Mouse (Mus musculus) heart, embryonic 11.5 days (tissue): ENCODE measurements around the gene Ferd3l. TPM values are rescaled to one million over a fixed set of nuclear protein-coding genes. Genes with fewer than 3 reads are reported as not detected.

Experiments
- ATAC-seq: fragments of 200-750 bp; cut with Nextera tagmentation; replicated peaks from 2 replicates; pipeline ENCODE4 v1.8.0; 2017; ENCODE audit warnings: moderate library complexity; ENCODE audit not compliant: insufficient number of reproducible peaks, low FRiP score, low TSS enrichment
- H3K27ac ChIP-seq: fragments of 300-500 bp; sonication (generic); 2 replicates; pipeline ENCODE4 v1.5.1; 2014; ENCODE audit warnings: mild to moderate bottlenecking, low read depth, low read length
- H3K27me3 ChIP-seq: fragments of 300-500 bp; sonication (generic); 2 replicates; pipeline ENCODE4 v1.6.1; 2014; ENCODE audit warnings: mild to moderate bottlenecking, low read length, mixed read lengths; ENCODE audit not compliant: control insufficient read depth, insufficient read depth
- H3K36me3 ChIP-seq: fragments of 300-500 bp; sonication (generic); 2 replicates; pipeline ENCODE4 v1.6.1; 2014; ENCODE audit warnings: mild to moderate bottlenecking, low read length, moderate library complexity, mixed read lengths; ENCODE audit not compliant: control insufficient read depth, insufficient read depth
- H3K4me1 ChIP-seq: fragments of 300-500 bp; sonication (generic); 2 replicates; pipeline ENCODE4 v1.6.1; 2014; ENCODE audit warnings: low read length; ENCODE audit not compliant: control insufficient read depth, insufficient read depth
- H3K4me2 ChIP-seq: fragments of 300-500 bp; sonication (generic); 2 replicates; pipeline ENCODE4 v1.6.1; 2014; ENCODE audit warnings: mild to moderate bottlenecking, moderate library complexity
- H3K4me3 ChIP-seq: fragments of 300-500 bp; sonication (generic); 2 replicates; pipeline ENCODE4 v1.5.1; 2014; ENCODE audit warnings: low read depth, low read length
- H3K9ac ChIP-seq: fragments of 300-500 bp; sonication (generic); 2 replicates; pipeline ENCODE4 v1.6.1; 2014; ENCODE audit warnings: mild to moderate bottlenecking, low read depth, low read length, moderate library complexity
- H3K9me3 ChIP-seq: fragments of 300-500 bp; sonication (generic); replicated peaks from 2 replicates; pipeline ENCODE4 v1.6.1; 2016; ENCODE audit warnings: low read length; ENCODE audit not compliant: control insufficient read depth
- WGBS: fragments of 180-500 bp; shearing (Covaris S2); extraction: QIAGEN DNeasy Blood & Tissue Kit; methylation state at CpG from one replicate; pipeline ENCODE4 v1.1.7; 2014; ENCODE audit not compliant: insufficient replicate concordance; 5-methylcytosine and 5-hydroxymethylcytosine counted together
- polyA plus RNA-seq: library from polyadenylated mRNA; unstranded; fragments of >200 nt; fragmentation: Nextera tagmentation; extraction: Ambion mirVana; gene quantifications from 2 replicates; pipeline ENCODE4 v1.2.1, GENCODE M21; 2014

Ferd3l gene
- polyA plus RNA-seq, 1 experiment from 2014 or later, result not detected

DNA sequence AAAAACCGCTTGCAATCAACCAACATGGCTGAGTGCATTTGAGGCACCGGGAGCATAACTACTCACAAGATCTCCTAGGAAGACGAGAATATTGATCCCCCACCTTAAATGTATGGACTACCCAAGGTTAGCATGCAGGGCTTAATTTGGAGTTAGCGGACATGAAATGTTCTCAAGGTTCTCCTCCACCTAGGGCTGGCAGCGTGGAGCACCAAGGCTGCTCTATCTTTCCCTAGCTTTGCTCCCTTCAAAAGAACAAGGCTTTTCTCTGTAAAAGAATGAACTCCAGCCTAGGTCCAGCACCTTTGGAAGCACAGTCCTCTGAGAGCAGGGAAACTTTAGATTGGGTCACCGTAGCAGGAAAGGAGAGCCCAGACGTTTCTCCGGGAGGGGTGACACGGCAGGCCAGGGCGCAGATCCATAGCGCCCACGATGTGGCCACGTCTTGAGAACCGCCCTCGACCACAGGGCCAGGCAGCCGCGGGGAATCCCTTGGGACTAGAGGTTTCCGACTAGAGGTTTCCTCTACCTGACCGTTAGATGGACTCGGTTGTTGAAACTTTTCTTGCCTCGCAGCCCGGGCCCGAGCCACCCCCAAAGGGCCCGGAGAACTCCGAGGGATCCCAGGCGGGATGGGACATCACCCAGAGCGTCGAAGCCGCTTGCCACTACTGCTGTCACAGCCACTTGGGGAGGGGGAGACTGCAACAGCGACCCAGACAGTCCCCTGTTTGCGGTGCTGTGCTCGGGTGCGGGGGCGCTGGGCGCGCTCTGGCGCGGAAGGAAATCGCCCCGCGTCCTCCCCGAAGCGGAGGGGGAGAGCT lies 28.6 kb downstream of the Ferd3l start:
- Histone ChIP-seq H3K9me3 (no peaks in the 10 kb centered on the region), H3K4me3 (peak overlapping the region; percentile 78), H3K4me1 (peaks cover 9% of the 10 kb centered on the region), H3K9ac (peak overlapping the region; percentile 59), H3K27ac (peak overlapping the region; percentile 52), H3K4me2 (peak overlapping the region; percentile 84), H3K36me3 (no peaks in the 10 kb centered on the region), H3K27me3 (peaks cover 41% of the 10 kb centered on the region)
- no peak; the same call in 1 of the 2 replicates for ATAC-seq
- under 1% methylated on average over 40 of the region's 43 CpGs for WGBS

GRCm38 (mm10) chr12:33957400-33958240 lies 29.4 kb downstream of the Ferd3l start, which contains the start of gene Twist1:
Gene Twist1, plus strand, starts transcription at chr12:33957671.
- ATAC-seq, result peak; percentile 90
- peak within 1 kb of the TSS; percentile 72 for H3K9ac ChIP-seq
- no peaks in the 10 kb centered on the region for H3K36me3 ChIP-seq
- peak within 1 kb of the TSS; percentile 88 for H3K27ac ChIP-seq
- no peaks in the 10 kb centered on the region for H3K9me3 ChIP-seq
- peak within 1 kb of the TSS; percentile 78 for H3K4me3 ChIP-seq
- peaks cover 9% of the 10 kb centered on the region for H3K4me1 ChIP-seq
- H3K4me2 ChIP-seq, result peak within 1 kb of the TSS; percentile 84
- peaks cover 46% of the 10 kb centered on the region for H3K27me3 ChIP-seq
- WGBS, result under 1% methylated on average over 67 of the region's 105 CpGs

DNA sequence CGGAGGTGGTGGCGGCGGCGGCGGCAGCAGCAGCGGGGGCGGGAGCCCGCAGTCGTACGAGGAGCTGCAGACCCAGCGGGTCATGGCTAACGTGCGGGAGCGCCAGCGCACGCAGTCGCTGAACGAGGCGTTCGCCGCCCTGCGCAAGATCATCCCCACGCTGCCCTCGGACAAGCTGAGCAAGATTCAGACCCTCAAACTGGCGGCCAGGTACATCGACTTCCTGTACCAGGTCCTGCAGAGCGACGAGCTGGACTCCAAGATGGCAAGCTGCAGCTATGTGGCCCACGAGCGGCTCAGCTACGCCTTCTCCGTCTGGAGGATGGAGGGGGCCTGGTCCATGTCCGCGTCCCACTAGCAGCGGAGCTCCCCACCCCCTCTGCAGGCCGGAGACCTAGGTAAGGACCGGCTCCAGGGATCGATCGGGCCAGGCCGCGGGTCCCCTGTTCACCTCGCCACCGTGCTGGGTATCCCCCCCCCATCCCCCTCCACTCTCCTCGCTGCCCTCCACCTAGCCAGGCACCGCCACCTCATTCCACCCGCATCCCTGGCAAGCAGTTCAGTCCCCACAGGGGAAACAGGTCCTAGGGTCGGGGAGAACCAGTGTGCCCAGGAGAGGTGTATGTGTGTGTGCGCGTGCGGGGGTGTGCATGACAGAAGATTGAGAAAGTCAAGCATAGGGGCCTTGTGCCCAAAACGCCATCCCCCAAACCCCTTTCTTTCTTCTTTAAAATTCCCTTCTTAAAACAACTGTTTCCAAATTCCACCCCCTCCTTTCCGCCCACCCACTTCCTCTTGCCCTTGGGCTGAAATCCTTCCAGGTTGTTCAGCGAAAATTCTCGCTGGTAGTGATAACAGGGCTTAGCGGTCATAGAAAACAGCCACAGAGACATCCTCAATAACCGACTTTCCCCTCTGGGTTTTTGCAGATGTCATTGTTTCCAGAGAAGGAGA lies 30.3 kb downstream of the Ferd3l start:
- peaks cover 9% of the 10 kb centered on the region for H3K4me1 ChIP-seq
- peak overlapping the region; percentile 72 for H3K9ac ChIP-seq
- no peaks in the 10 kb centered on the region for H3K9me3 ChIP-seq
- peak overlapping the region; percentile 78 for H3K4me3 ChIP-seq
- peak overlapping the region; percentile 88 for H3K27ac ChIP-seq
- H3K27me3 ChIP-seq, result peaks cover 54% of the 10 kb centered on the region
- 0 out of 2 replicates have a peak, but pooled peaks have one; percentile 36 for ATAC-seq
- no peaks in the 10 kb centered on the region for H3K36me3 ChIP-seq
- peak overlapping the region; percentile 84 for H3K4me2 ChIP-seq
- under 1% methylated on average over 45 of the region's 56 CpGs for WGBS

GRCm38 (mm10) chr12:33959206-33959605 lies 31.0 kb downstream of the Ferd3l start:
- peaks cover 57% of the 10 kb centered on the region for H3K27me3 ChIP-seq
- no peaks in the 10 kb centered on the region for H3K9me3 ChIP-seq
- ATAC-seq, result no peak
- peak overlapping the region; percentile 88; the same call in 1 of the 2 replicates for H3K27ac ChIP-seq
- 8% methylated on average over 6 of the region's 6 CpGs for WGBS
- peak overlapping the region; percentile 72 for H3K9ac ChIP-seq
- peaks cover 9% of the 10 kb centered on the region for H3K4me1 ChIP-seq
- H3K4me3 ChIP-seq, result peak overlapping the region; percentile 78
- H3K4me2 ChIP-seq, result peak overlapping the region; percentile 84
- H3K36me3 ChIP-seq, result no peaks in the 10 kb centered on the region

DNA sequence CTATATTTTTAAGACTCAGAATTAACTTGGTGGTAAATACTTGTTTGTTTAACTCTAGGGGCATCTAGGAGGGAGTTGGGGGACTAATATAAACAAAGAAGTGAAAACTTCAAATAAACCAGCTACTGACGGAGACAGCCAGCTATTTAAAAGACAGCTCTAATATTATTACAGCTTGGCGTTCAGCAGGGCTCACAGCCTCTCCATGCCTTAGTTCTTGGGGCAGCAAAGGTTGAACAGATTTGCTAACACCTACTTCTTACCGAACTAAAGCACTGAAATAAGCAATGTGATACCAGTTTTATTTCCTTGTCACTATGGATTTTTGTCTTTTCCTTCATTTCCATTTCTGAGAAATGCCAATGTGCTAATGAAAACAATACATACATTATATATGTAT lies 31.6 kb downstream of the Ferd3l start:
- peaks cover 9% of the 10 kb centered on the region for H3K4me1 ChIP-seq
- ATAC-seq, result no peak
- H3K27ac ChIP-seq, result no peak overlapping the region
- peak overlapping the region; percentile 45 for H3K4me2 ChIP-seq
- no peaks in the 10 kb centered on the region for H3K36me3 ChIP-seq
- no peaks in the 10 kb centered on the region for H3K9me3 ChIP-seq
- peak overlapping the region; percentile 32 for H3K4me3 ChIP-seq
- H3K27me3 ChIP-seq, result peaks cover 61% of the 10 kb centered on the region
- no peak overlapping the region for H3K9ac ChIP-seq
- 33% methylated on average over 3 of the region's 3 CpGs for WGBS

DNA sequence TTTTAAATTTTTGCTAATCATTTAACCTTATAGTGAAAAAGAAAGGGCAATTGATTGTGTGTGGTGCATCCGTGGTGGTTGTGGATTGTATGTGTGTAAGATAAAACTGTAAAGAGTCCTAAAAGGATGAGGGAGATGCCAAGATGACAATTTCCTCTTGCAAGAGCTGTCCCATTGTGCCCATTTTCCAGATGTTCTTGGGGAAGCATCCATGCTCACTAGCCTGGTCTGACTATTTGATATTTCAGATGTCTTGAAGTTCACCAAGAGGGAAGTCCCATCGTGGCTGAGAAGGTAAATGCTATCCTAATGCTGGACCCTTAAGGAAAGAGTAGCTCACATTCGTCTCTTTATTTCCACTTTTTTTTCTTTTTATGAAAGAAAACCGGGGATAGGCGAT lies 32.8 kb downstream of the Ferd3l start:
- Histone ChIP-seq H3K4me1 (peaks cover 5% of the 10 kb centered on the region), H3K4me2 (peak overlapping the region; percentile 37), H3K9me3 (no peaks in the 10 kb centered on the region), H3K9ac (0 out of 2 replicates have a peak overlapping the region, but pooled peaks have one; percentile 34), H3K4me3 (peak overlapping the region; percentile 21; the same call in 1 of the 2 replicates), H3K27ac (no peak overlapping the region), H3K27me3 (peaks cover 62% of the 10 kb centered on the region), H3K36me3 (no peaks in the 10 kb centered on the region)
- no peak for ATAC-seq
- 31% methylated on average over 5 of the region's 5 CpGs for WGBS

DNA sequence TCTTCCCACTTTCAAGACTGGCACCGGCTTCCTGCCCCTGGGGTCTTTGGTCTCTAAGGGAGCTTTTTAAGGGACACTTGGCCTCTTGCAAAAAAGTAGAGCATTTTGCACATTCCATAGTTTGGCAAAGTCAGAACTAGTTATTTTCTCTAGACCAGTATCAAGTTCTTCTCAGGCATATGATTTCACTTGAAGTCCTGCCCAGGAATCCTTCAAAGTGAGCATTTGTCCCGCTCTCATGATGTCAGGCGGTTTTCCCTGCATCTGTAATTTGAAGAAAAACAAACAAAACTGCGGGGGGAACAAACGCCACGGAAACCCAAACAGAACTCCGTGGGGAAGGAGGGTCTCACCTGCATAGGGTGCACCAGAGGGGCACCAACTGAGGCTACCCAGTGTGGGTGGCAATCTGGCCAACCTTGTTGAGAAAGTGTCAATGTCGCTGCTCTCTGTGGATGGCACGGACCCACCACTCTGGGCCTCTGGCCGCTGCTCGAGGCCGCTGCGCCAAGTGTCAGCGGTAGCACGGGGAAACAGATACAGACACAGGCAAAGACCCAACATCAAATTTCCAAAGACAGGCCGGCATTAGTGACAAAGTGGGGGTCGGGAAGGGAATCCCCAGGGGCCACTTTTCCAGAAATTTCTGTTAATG lies 34.0 kb downstream of the Ferd3l start:
- peak overlapping the region; percentile 36 for H3K4me2 ChIP-seq
- peaks cover 9% of the 10 kb centered on the region for H3K4me1 ChIP-seq
- no peak for ATAC-seq
- H3K27me3 ChIP-seq, result peaks cover 53% of the 10 kb centered on the region
- no peaks in the 10 kb centered on the region for H3K9me3 ChIP-seq
- H3K36me3 ChIP-seq, result no peaks in the 10 kb centered on the region
- H3K4me3 ChIP-seq, result peak overlapping the region; percentile 3; the same call in 1 of the 2 replicates
- WGBS, result 16% methylated on average over 17 of the region's 17 CpGs
- H3K9ac ChIP-seq, result no peak overlapping the region
- H3K27ac ChIP-seq, result 0 out of 2 replicates have a peak overlapping the region, but pooled peaks have one; percentile 12
